Mouse (Mus musculus): ENCODE measurements at regions not wholly inside any gene's neighbourhood (a gene's known extent, or its start where the extent isn't known, plus 50 kb on each side); places are given as distances from the start of the nearest gene placed in this dataset.

GRCm38 (mm10) chr13:51016956-51017703, 83.5 kb upstream of the Spin1 start:
- DNase-seq (ENCODE audit: low spot score), result no peak

- DNase-seq (ENCODE audit: low spot score), result no peak
These were observed 82.9 kb upstream of the Spin1 start for GRCm38 (mm10) chr13:51017727-51018321.

GRCm38 (mm10) chr13:51018366-51018765, 82.3 kb upstream of the Spin1 start:
- DNase-seq (ENCODE audit: low spot score), result no peak

- no peak for DNase-seq (ENCODE audit: low spot score)
These were observed 78.1 kb upstream of the Spin1 start for GRCm38 (mm10) chr13:51022401-51023250.

- no peak for DNase-seq (ENCODE audit: low spot score)
These were observed 77.4 kb upstream of the Spin1 start for GRCm38 (mm10) chr13:51023271-51023670.

GRCm38 (mm10) chr13:51026311-51026918, 74.3 kb upstream of the Spin1 start:
- no peak for DNase-seq (ENCODE audit: low spot score)

- no peak for DNase-seq (ENCODE audit: low spot score)
These were observed 62.7 kb upstream of the Spin1 start for GRCm38 (mm10) chr13:51037850-51038450.

- DNase-seq (ENCODE audit: low spot score), result no peak
These were observed 61.7 kb upstream of the Spin1 start for GRCm38 (mm10) chr13:51038955-51039354.

GRCm38 (mm10) chr13:51041121-51041520, 59.6 kb upstream of the Spin1 start:
- no peak for DNase-seq (ENCODE audit: low spot score)

GRCm38 (mm10) chr13:51042881-51043402, 57.7 kb upstream of the Spin1 start:
- DNase-seq (ENCODE audit: low spot score), result no peak
